Mouse (Mus musculus) cerebellum, adult 9-11 months (tissue): ENCODE data around the gene Cilp2.

Experiments used
- DNase-seq: peaks from one replicate; pipeline ENCODE4 v3.0.0; 2022

The Cilp2 gene

DNA sequence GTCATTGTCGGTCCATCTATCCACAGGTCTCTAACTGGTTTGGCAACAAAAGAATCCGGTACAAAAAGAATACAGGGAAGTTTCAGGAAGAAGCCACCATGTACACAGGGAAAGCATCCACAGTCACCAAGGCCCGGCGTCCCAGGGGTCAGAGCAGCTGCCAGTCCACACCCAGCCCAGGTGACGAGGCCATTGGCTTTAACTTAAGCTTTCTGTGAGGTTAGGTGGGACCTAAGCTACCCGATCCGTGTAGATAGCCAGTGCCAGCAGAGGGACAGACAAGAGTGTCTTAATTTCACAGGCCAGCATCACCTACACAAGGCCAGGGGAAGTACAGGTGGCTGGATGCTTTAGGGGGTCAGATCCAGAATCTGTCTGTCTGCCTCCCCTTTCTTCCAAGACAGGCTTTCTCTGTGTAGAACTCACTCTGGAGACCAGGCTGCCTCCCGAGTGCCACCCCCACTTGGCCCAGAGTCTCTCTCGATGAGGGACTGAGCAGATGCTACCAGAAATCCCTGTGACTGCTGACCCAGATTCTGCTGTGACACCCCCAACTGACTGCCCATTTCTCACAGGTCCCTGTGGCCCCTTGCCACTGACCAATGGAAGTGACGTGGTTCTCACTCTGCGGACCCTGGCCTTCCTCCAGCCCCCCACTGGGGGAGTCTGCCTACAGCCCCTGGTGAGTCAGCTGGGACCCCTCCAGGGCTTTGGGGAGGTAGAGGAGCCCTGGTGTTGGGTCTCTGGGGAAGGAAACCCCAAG lies 17.3 kb downstream of the Cilp2 start:
- peak; percentile 79 for DNase-seq

DNA sequence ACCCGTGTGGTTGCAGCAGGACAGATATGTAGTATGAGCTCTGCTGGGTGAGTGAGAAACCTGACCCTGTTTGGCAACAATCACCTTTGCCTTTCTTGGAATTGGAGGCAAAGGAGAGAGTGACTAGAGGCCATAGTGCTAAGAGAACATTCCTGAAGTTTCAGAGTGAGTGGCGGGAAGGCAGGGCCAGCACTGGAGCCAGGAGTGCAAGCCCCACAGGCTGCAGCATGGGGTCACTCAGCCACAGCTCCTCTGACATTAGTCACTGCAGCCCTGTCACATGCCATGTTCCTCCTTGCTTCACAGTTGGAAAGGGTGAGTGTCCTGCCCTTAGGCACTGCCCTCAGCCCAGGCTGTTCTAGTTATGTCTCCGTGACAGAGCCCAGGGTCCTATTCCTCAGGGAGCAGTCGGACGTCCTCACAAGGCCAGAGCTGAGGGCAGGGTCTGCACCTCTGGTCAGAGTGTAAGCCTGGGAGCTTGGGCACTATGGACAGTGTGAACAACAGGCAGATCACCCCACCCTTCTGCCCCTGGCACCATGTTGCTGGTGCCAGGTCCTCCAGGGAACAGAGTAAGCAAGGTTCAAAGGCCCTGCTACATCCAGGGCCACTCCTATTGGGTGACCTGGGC lies 19.7 kb downstream of the Cilp2 start:
- DNase-seq, result no peak

GRCm38 (mm10) chr8:69864180-69864579 lies 23.3 kb downstream of the Cilp2 start:
- no peak for DNase-seq

- no peak for DNase-seq
These were observed 24.0 kb downstream of the Cilp2 start for GRCm38 (mm10) chr8:69863387-69864020.

- no peak for DNase-seq
These were observed 26.2 kb downstream of the Cilp2 start for GRCm38 (mm10) chr8:69861251-69861650.

DNA sequence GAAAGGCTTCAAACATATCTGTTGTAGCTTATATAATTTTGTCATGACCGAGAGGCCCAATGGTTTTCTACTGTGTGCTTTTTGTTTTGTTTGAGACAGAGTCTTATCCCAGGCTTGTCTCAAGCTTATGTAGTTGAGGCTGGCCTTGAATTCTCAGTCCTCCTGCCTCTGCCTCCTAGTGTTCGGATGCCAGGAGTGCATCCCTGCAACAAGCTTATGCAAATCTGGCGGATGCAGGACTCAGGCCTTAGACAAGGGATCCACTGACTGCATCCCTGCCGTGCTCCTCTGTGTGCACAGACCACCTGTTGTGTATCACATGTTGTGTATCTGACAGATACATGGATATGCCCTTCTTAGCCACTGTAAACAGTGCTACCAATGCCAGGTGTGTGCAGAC lies 26.7 kb downstream of the Cilp2 start:
- DNase-seq, result no peak

DNA sequence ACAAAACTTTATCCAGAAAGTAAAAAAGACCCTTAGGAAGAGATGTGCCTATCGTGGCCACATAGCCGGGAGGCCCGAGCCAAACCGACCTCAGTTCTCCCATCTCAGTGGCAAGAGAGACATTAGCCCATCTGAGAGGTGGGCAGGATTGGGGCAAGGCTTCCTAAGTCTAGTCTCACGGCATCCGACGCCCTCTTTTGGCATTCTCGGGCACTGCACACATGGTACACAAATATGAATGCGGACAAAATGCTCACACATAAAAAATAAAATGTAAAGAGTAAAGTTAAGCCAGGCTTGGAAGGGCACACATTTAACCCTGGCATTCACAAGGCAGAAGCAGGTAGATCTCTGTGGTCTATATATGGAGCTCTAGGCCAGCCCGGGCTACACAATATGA lies 33.6 kb downstream of the Cilp2 start:
- no peak for DNase-seq

GRCm38 (mm10) chr8:69850926-69851506 lies 36.5 kb downstream of the Cilp2 start:
- no peak for DNase-seq

- no peak for DNase-seq
These were observed 37.6 kb downstream of the Cilp2 start for GRCm38 (mm10) chr8:69849899-69850298.

DNA sequence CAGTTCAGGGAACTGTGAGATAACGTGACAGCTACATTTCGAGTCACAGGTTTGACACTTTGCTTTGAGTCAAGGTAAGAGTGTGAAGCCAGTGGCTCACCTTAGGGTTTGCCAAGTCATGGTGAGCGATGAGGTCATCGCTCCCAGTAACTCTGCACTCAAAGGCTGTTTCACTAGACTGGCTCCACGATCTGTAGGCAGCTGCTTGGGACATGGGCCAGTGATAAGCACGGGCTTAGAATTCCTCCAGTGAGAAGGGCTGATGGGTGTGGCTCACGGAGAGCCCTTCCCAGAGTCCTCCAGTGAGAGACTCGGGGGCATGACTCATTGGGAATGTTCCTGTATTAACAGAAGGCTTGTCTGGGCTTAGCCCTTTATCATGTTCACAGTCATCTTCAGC lies 38.5 kb downstream of the Cilp2 start:
- no peak for DNase-seq

- no peak for DNase-seq
These were observed 40.1 kb downstream of the Cilp2 start for GRCm38 (mm10) chr8:69847167-69848065.

GRCm38 (mm10) chr8:69837057-69837682 lies 50.3 kb downstream of the Cilp2 start:
- no peak for DNase-seq

DNA sequence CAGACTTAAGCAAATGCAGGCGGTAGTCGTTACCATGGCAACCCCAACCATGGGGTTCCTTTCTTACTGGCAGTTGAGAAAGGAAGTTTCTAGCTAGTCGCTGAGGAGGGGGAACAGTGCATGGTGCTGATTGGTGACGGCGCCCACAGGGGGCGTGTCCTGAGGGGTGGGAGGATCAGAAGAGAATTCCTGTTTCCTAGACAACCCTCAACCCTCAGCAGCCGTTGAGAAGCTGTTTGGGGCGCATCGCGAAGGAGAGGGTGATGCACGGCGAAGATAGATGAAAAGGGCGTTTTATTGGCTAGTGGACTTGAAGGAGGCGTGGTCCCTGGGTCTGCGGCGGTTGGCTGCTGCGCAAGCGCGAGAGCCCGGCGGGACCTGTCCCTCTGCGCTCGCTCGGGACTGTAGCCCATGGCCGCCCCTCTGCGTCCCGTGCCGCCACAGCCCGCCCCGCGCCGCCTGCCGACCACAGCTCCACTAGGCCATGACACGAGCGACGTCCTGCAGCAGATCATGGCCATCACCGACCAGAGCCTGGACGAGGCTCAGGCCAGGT lies 55.1 kb downstream of the Cilp2 start, which contains the start of gene Pbx4:
Gene Pbx4 (plus strand): TSS at position 194 of the 556 bp plus-strand sequence.
- DNase-seq, result peak; percentile 88
